Mouse (Mus musculus): ENCODE results near the gene Slc12a1. TPM values are rescaled to one million over a fixed set of nuclear protein-coding genes. Genes with fewer than 3 reads are reported as not detected.

Slc12a1 gene
- polyA plus RNA-seq, 1 experiment from 2014 or later = not detected

DNA sequence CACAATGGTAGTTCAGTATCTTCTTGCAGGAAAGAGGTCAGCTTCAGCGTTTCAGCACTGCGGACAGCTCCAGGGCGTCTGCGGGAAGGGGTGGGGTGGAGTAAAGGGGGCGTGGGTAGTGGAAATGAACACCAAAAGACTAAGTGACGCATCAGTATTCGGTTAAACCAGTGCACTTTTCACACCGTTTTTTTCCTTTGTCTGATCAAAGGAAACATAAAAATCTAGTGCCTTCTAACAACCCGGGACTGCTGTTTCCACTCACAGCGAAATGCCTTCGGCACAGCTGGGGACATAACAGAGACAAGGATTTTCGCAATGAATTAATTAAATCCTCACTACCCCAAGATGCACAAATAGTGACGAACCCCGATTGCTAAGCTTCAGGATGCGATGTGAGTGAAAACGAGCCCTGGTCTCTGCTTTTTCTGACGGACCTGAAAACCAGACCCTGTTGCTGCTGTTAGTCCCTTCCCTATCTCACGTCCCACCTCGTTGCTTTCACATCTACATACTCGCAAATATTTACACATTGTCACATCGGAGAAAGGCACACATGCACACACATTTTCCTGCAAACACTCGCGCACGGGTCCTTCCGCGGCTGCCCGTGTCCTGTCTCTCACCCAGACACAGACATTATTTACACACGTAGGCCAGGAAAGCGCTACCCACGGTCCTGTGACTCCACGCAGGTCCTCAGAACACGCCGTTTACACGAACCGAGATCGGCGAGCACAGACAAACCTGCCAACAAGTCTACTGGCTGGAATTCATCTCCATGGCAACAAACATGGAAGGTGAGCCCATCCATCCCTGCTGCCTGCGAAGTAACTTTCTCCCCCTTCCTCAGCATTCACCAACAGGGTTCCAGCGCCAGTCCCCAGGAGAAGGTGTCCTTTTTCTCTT is 16.1 kb upstream of the Slc12a1 start, which contains the start of gene Ctxn2:
TSS of gene Ctxn2 (plus strand) at position 790 of the 909 bp plus-strand sequence.
- H3K9ac ChIP-seq = no peak within 1 kb of the TSS
- H3K9me3 ChIP-seq (replicated peaks) = no peaks in the 10 kb centered on the region
- no peak within 1 kb of the TSS for H3K27ac ChIP-seq
- no peaks in the 10 kb centered on the region for H3K36me3 ChIP-seq
- H3K4me2 ChIP-seq = peak within 1 kb of the TSS; percentile 53
- peaks cover 8% of the 10 kb centered on the region for H3K4me1 ChIP-seq (replicated peaks)
- WGBS (ENCODE audit: insufficient replicate concordance) = 3% methylated on average over 39 of the region's 39 CpGs
- H3K4me3 ChIP-seq (replicated peaks) = peak within 1 kb of the TSS; percentile 23; the same call in 1 of the 2 replicates
- DNase-seq (peak; percentile 61), ATAC-seq (ENCODE audit: low read depth) (no peak)
- H3K27me3 ChIP-seq = peaks cover 14% of the 10 kb centered on the region

DNA sequence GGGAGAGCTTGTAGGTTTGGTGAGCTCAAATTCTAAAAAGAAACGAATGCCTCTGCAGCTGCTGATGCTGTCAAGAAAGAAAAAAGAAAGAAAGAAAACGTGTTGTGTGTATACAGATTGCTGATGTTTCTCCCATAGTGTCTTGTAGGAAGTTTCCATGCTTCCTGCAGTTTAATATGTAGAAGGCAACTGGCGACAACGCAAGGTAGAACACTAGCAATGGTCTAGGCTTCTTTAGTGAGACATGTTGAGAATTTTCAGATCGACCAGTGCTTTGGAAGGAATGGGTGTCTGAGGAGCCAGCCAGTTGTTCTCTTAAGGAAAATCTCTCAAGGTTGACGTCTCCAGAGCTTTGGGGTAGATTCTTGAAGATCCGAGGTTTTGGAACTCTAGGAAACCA is 15.5 kb upstream of the Slc12a1 start:
- ATAC-seq (ENCODE audit: low read depth) = no peak
- H3K4me2 ChIP-seq = no peak overlapping the region
- 14% methylated on average over 7 of the region's 7 CpGs for WGBS (ENCODE audit: insufficient replicate concordance)

DNA sequence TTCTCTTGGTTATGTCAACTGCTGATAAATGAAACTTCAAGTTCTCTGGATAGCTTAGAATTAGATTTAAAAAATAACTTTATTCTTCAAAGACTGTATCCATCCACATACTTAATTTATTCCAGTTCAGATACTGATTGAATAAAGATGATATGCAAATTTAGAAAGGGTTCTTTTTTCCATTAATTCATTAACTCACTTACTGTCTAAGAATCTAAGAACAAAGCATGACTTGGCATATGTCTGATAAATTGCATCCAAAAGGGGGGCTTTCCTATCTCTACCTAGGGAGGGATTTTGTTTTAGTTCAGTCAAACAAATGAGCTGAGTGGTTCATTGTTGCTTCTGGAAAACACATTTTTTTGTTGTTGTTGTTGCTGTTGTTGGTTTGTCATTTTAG is 10.0 kb upstream of the Slc12a1 start:
- no peak for DNase-seq
- Histone ChIP-seq H3K4me2 (no peak overlapping the region), H3K27me3 (0 out of 2 replicates have a peak, but pooled peaks cover 3% of the 10 kb centered on the region), H3K36me3 (no peaks in the 10 kb centered on the region), H3K9me3 (replicated peaks) (no peaks in the 10 kb centered on the region), H3K9ac (no peak overlapping the region), H3K4me1 (replicated peaks) (no peaks in the 10 kb centered on the region), H3K27ac (no peak overlapping the region), H3K4me3 (replicated peaks) (no peak overlapping the region)
- ATAC-seq (ENCODE audit: low read depth) = no peak

More for the DNA sequence above, 15.5 kb upstream of the Slc12a1 start:
- H3K36me3 ChIP-seq = no peaks in the 10 kb centered on the region
- no peak overlapping the region for H3K9ac ChIP-seq
- no peak for DNase-seq
- peaks cover 8% of the 10 kb centered on the region for H3K4me1 ChIP-seq (replicated peaks)
- H3K27ac ChIP-seq = no peak overlapping the region
- peaks cover 14% of the 10 kb centered on the region for H3K27me3 ChIP-seq
- no peaks in the 10 kb centered on the region for H3K9me3 ChIP-seq (replicated peaks)
- no peak overlapping the region for H3K4me3 ChIP-seq (replicated peaks)

DNA sequence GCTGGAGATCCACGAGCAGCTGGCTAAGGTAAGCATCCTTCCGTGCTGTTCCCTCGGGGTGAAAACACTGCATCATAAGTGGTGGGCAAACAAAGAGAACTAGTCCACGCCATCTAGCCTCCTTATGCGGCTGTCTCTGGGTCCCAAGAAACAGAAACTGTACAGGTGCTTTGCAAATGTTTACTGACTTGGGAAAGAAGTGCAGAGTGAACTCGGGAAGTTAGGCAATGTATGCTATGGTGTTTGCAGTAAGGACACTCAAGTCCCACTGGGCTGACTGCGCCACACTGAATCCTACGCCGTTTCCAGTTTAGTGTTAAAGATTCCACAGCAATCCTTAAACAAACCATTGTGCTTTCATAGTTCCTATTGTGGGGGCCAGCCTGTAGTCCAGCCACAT is 2.0 kb downstream of the Slc12a1 start:
- Histone ChIP-seq H3K9ac (no peak overlapping the region), H3K4me1 (replicated peaks) (no peaks in the 10 kb centered on the region), H3K27ac (no peak overlapping the region), H3K36me3 (no peaks in the 10 kb centered on the region), H3K27me3 (no peaks in the 10 kb centered on the region), H3K4me3 (replicated peaks) (no peak overlapping the region), H3K9me3 (replicated peaks) (no peaks in the 10 kb centered on the region), H3K4me2 (no peak overlapping the region)
- no peak for DNase-seq
- no peak for ATAC-seq (ENCODE audit: low read depth)
- WGBS (ENCODE audit: insufficient replicate concordance) = 66% methylated on average over 9 of the region's 9 CpGs

DNA sequence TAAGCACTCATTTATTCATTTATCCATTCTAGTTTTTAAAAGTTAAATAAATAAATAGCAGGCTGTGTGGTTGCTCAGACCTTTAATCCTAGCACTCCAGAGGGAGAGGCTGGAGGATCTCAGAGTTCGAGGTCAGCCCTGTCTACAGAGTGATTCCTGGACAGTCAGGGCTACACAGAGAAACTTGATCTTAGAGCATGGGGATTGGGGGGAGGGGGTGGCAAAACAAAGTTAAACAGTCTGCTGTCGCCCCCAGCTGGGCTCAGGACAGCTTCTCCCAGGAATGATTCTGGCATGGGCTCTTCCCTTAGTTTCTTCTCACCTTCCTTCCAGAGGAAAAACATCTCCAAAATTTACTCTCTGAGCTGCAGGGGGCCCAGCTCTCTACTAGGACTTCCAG is 3.2 kb downstream of the Slc12a1 start:
- H3K4me3 ChIP-seq (replicated peaks) = no peak overlapping the region
- no peaks in the 10 kb centered on the region for H3K9me3 ChIP-seq (replicated peaks)
- H3K4me1 ChIP-seq (replicated peaks) = no peaks in the 10 kb centered on the region
- H3K4me2 ChIP-seq = no peak overlapping the region
- WGBS (ENCODE audit: insufficient replicate concordance) = 21% methylated on average over 2 of the region's 2 CpGs
- H3K36me3 ChIP-seq = no peaks in the 10 kb centered on the region
- H3K27ac ChIP-seq = no peak overlapping the region
- ATAC-seq (ENCODE audit: low read depth) = no peak
- DNase-seq = no peak
- H3K27me3 ChIP-seq = no peaks in the 10 kb centered on the region
- no peak overlapping the region for H3K9ac ChIP-seq

DNA sequence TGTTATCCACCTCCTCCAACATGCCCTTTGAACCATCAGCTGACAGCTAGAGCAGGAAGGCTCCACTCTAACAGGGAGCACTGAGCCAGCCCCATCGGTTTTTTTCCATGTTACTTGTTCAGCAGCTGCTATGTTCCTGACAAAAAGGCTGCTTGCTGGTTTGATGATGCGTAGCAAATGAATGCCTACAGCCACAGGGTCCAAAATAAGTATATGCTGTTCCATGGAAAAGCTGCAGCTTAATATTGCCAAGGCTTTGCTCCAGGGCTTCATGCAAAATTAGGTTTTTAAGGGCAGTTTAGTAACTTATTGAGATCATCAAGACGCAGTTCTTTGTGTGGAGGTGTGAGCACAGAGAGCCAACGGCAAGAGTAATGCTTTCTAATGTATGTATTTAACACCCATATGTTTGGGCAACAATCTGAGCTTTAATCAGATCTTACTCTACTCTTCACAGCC is 9.7 kb downstream of the Slc12a1 start:
- no peaks in the 10 kb centered on the region for H3K36me3 ChIP-seq
- H3K27ac ChIP-seq = no peak overlapping the region
- no peak overlapping the region for H3K9ac ChIP-seq
- DNase-seq = no peak
- no peak overlapping the region for H3K4me3 ChIP-seq (replicated peaks)
- H3K27me3 ChIP-seq = no peaks in the 10 kb centered on the region
- WGBS (ENCODE audit: insufficient replicate concordance) = 64% methylated on average over 4 of the region's 4 CpGs
- no peaks in the 10 kb centered on the region for H3K4me1 ChIP-seq (replicated peaks)
- no peak for ATAC-seq (ENCODE audit: low read depth)
- no peak overlapping the region for H3K4me2 ChIP-seq
- H3K9me3 ChIP-seq (replicated peaks) = no peaks in the 10 kb centered on the region

DNA sequence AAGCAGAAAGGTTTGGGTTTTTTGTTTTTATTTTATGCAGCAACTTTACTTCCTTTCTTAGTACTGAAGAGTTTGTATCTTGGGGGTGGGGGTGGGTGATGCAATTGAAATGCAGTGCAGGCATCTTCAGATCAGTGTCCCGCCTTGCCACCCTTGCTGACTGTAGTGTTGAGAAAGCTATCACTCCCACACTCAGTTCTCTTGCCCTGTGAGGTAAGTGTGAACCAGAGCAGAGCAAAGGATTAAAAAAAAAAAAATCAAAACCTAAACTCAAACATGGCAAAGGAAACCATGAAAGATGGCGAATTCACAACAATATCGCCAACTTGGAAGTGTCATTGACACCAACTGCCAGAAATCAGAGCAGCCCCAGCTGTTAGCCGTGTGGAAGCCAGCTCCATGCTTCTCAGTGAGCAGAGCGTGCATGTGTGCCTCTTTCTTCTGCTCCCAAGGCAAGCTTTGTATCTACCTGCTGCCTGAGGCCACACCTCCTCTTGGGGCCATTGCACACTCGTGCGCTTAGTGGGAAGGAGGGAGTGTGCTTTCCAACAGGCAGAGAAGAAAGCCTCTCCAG is 26.0 kb downstream of the Slc12a1 start:
- DNase-seq (no peak), ATAC-seq (ENCODE audit: low read depth) (no peak)
- no peak overlapping the region for H3K4me2 ChIP-seq
- no peaks in the 10 kb centered on the region for H3K9me3 ChIP-seq (replicated peaks)
- H3K9ac ChIP-seq = no peak overlapping the region
- H3K4me1 ChIP-seq (replicated peaks) = no peaks in the 10 kb centered on the region
- no peaks in the 10 kb centered on the region for H3K27me3 ChIP-seq
- no peak overlapping the region for H3K4me3 ChIP-seq (replicated peaks)
- no peak overlapping the region for H3K27ac ChIP-seq
- WGBS (ENCODE audit: insufficient replicate concordance) = 69% methylated on average over 7 of the region's 7 CpGs
- H3K36me3 ChIP-seq = no peaks in the 10 kb centered on the region

DNA sequence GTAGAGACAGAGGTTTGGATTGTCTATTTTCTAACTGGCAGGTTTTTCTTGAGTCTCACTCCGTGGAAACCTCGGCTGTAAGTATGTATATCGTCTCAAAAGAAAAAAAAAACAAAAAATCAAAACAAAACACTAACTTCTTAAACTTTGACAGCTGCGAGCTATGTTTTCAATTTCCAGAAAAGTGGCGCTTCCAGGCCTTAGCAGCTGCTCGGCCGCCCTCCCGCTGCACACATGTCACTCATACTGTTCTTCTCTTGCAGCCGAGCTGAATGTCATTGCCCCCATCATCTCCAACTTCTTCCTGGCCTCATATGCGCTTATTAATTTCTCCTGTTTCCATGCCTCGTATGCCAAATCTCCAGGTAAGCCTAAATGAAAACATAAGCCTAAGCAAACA is 35.6 kb downstream of the Slc12a1 start:
- Histone ChIP-seq H3K4me2 (no peak overlapping the region), H3K36me3 (no peaks in the 10 kb centered on the region), H3K4me3 (replicated peaks) (no peak overlapping the region), H3K27me3 (no peaks in the 10 kb centered on the region), H3K9me3 (replicated peaks) (no peaks in the 10 kb centered on the region), H3K27ac (no peak overlapping the region), H3K4me1 (replicated peaks) (no peaks in the 10 kb centered on the region), H3K9ac (no peak overlapping the region)
- no peak for DNase-seq
- WGBS (ENCODE audit: insufficient replicate concordance) = 76% methylated on average over 11 of the region's 11 CpGs
- ATAC-seq (ENCODE audit: low read depth) = no peak

DNA sequence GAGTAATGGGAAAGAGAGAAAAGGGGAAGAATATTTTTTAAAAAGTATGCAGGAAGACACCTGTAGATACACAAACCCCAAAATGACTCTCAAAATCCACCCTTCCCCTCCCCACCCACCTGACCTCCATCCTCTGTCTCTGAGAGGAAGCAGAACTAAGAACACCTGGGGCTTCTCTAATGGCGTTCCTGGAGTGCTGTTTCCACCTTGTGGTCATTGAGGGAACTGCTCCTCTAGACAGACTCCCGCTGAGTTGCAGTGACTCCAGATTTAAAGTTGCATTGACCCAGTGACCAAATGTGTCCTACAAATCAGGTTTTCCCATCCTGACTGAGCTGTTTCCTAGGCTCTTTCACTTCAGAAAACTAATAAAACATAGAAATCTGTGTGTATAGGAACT is 36.9 kb downstream of the Slc12a1 start:
- Histone ChIP-seq H3K36me3 (no peaks in the 10 kb centered on the region), H3K27ac (no peak overlapping the region), H3K9me3 (replicated peaks) (no peaks in the 10 kb centered on the region), H3K4me3 (replicated peaks) (no peak overlapping the region), H3K4me2 (no peak overlapping the region), H3K4me1 (replicated peaks) (no peaks in the 10 kb centered on the region), H3K27me3 (no peaks in the 10 kb centered on the region), H3K9ac (no peak overlapping the region)
- 0% methylated on average over 2 of the region's 2 CpGs for WGBS (ENCODE audit: insufficient replicate concordance)
- ATAC-seq (ENCODE audit: low read depth) (no peak), DNase-seq (peak; percentile 3)

DNA sequence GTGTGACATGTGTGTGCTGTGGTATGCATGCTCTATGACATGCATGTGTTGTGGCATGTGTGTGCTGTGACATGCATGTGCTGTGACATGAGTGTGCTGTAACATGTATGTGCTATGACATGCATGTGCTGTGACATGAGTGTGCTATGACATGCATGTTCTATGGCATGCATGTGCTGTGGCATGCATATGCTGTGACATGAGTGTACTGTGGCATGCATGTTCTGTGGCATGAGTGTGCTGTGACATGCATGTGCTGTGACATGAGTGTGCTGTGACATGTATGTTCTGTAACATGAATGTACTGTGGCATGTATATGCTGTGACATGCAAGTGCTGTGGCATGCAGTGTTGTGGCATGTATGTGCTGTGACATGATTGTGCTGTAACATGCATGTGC is 40.6 kb downstream of the Slc12a1 start:
- H3K4me2 ChIP-seq = no peak overlapping the region
- no peak for ATAC-seq (ENCODE audit: low read depth)
- H3K4me3 ChIP-seq (replicated peaks) = no peak overlapping the region
- no peak for DNase-seq
- H3K4me1 ChIP-seq (replicated peaks) = no peaks in the 10 kb centered on the region
- H3K27me3 ChIP-seq = no peaks in the 10 kb centered on the region
- H3K27ac ChIP-seq = no peak overlapping the region
- H3K36me3 ChIP-seq = no peaks in the 10 kb centered on the region
- H3K9ac ChIP-seq = no peak overlapping the region
- no peaks in the 10 kb centered on the region for H3K9me3 ChIP-seq (replicated peaks)

DNA sequence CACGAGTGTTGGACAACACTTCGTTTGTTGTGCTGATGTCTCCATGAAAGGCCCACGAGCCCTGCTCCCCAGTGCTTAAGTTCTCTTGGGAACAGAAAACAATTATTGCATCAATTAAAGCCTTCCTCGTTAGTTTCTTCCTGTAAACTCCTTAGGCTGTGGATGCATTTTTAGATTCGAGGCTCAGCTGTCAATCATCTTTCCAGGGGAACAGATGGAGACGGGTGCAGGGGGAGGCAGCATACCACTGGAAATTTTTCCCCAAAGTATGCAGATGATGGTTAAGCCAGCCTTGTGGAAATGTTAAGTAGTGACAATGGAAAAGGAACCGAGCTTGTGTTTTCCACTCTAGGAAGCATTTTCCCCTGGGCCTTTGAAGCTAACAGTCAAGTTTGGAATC is 44.5 kb downstream of the Slc12a1 start:
- Histone ChIP-seq H3K9ac (no peak overlapping the region), H3K9me3 (replicated peaks) (no peaks in the 10 kb centered on the region), H3K36me3 (no peaks in the 10 kb centered on the region), H3K4me3 (replicated peaks) (no peak overlapping the region), H3K27me3 (no peaks in the 10 kb centered on the region), H3K4me1 (replicated peaks) (no peaks in the 10 kb centered on the region), H3K4me2 (no peak overlapping the region), H3K27ac (no peak overlapping the region)
- DNase-seq (no peak), ATAC-seq (ENCODE audit: low read depth) (no peak)
- 54% methylated on average over 7 of the region's 7 CpGs for WGBS (ENCODE audit: insufficient replicate concordance)

Data from liver, embryonic 13.5 days (tissue).